Mouse (Mus musculus) ES-E14 (cell line): ENCODE data around the gene Hist2h3b. TPM values are rescaled to one million over a fixed set of nuclear protein-coding genes. Genes with fewer than 3 reads are reported as not detected.

Experiments
- DNase-seq: peaks from one replicate; pipeline ENCODE4 v3.0.0-alpha.2; 2013; ENCODE audit warnings: low read depth, low spot score
- H3K27ac ChIP-seq: 2 replicates; pipeline ENCODE4 v1.5.1; 2012; ENCODE audit warnings: low read depth, mild to moderate bottlenecking, low read length, moderate library complexity, mixed read lengths; ENCODE audit not compliant: poor library complexity, insufficient read depth, severe bottlenecking
- H3K36me3 ChIP-seq: 2 replicates; pipeline ENCODE4 v1.6.1; 2012; ENCODE audit warnings: mild to moderate bottlenecking, low read length, moderate library complexity, mixed read lengths; ENCODE audit not compliant: control insufficient read depth, poor library complexity, insufficient read depth, severe bottlenecking
- H3K4me1 ChIP-seq, 2 experiments: fragments of 150-350 bp in 1 of 2; sonication (generic) in 1 of 2; 2 replicates each; pipeline ENCODE4 v1.6.1; 2012; ENCODE audit warnings: low read length in 2 of 2, mild to moderate bottlenecking in 1 of 2, mixed read lengths in 1 of 2; ENCODE audit not compliant: control insufficient read depth in 2 of 2, insufficient read depth in 2 of 2, poor library complexity in 1 of 2
- H3K4me3 ChIP-seq, 2 experiments: fragments of 150-350 bp in 1 of 2; sonication (generic) in 1 of 2; 2 replicates each; pipeline ENCODE4 v1.5.1; 2012; ENCODE audit warnings: low read length in 2 of 2, low read depth in 1 of 2, mild to moderate bottlenecking in 1 of 2, mixed read lengths in 1 of 2; ENCODE audit not compliant: insufficient read depth in 1 of 2, poor library complexity in 1 of 2, severe bottlenecking in 1 of 2
- H3K9ac ChIP-seq: 2 replicates; pipeline ENCODE4 v1.6.1; 2012; ENCODE audit warnings: low read depth, mild to moderate bottlenecking, low read length, mixed read lengths; ENCODE audit not compliant: poor library complexity, insufficient read depth, severe bottlenecking
- H3K9me3 ChIP-seq: fragments of 150-350 bp; sonication (generic); 2 replicates; pipeline ENCODE4 v1.6.1; 2012; ENCODE audit warnings: low read depth, mild to moderate bottlenecking, low read length; ENCODE audit not compliant: control insufficient read depth, insufficient read depth
- CHD2 ChIP-seq: IDR thresholded peaks from 2 replicates; pipeline ENCODE4 v1.6.1; 2014; ENCODE audit warnings: mild to moderate bottlenecking, low read depth, low read length, inconsistent platforms
- HCFC1 ChIP-seq: IDR thresholded peaks from 2 replicates; pipeline ENCODE4 v1.6.1; 2012; ENCODE audit warnings: low read length, inconsistent platforms, borderline replicate concordance; ENCODE audit not compliant: insufficient read depth
- MAFK ChIP-seq: IDR thresholded peaks from 2 replicates; pipeline ENCODE4 v1.6.1; 2014; ENCODE audit warnings: mild to moderate bottlenecking, low read depth, low read length, inconsistent platforms; ENCODE audit not compliant: insufficient read depth
- ZC3H11A ChIP-seq: IDR thresholded peaks from 2 replicates; pipeline ENCODE4 v1.6.1; 2012; ENCODE audit warnings: low read depth, mild to moderate bottlenecking, inconsistent platforms, low read length, borderline replicate concordance
- ZNF384 ChIP-seq: IDR thresholded peaks from 2 replicates; pipeline ENCODE4 v1.6.1; 2012; ENCODE audit warnings: low read depth, low read length, inconsistent platforms
- in situ Hi-C, 2 experiments: fragments of 600-800 bp; cut with MboI; formaldehyde crosslinking; loops; one replicate each; pipeline ENCODE4 v1.15.1; 2025; ENCODE audit warnings: low sequenced_read_pairs in 2 of 2, inconsistent platforms in 1 of 2; ENCODE audit not compliant: unreplicated experiment in 2 of 2
- total RNA-seq: library from RNA; depleted of rRNA; stranded (reverse); fragments of 300-350 nt; gene quantifications from 2 replicates; pipeline ENCODE4 v1.2.3, GENCODE M21; 2012

Gene Hist2h3b
- total RNA-seq, 1 experiment, result 806 TPM

GRCm38 (mm10) chr3:96251787-96252186 is 16.7 kb upstream of the Hist2h3b start:
- no peak for DNase-seq
- Histone ChIP-seq H3K27ac (no peak overlapping the region), H3K9ac (no peak overlapping the region), H3K4me1 (peaks cover 2 to 3% of the 10 kb centered on the region in 2 experiments; a peak in 1 of 4 replicates), H3K4me3 (no peak overlapping the region), H3K36me3 (no peaks in the 10 kb centered on the region), H3K9me3 (no peaks in the 10 kb centered on the region)
- TF ChIP-seq ZNF384 (no peak), CHD2 (no peak), ZC3H11A (no peak), HCFC1 (no peak), MAFK (no peak)
- in situ Hi-C loops, result no loop called here

DNA sequence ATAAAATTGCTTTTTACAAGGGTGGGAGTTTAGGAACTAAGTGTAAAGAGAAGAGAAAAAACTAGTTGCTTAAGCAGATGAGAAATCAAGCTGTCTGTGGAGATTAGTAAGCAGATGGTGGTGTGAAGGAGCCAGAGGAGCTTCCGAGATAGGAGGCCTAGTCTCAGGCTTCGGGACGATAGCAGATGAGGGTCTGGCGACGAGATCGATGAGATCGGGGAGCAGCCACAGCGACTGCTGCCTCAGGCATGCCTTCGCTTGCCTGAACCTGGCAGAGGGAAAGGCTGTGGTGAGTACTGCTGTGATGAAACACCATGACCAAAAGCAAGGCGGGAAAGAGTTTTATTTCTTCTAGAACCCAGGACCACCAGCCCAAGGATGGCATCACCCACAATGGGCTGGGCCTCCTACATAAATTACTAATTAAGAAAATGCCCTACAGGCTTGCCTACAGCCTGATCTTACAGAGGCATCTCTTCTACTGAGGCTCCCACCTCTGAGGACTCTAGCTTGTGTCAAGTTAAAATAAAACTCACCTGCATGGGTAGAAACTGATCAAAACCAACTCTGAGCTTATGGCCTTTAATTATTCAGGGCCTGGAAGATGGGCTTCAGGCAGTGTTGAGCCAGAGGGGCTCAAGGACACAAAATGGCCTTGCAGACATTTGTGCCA is 13.6 kb upstream of the Hist2h3b start:
- Histone ChIP-seq H3K9ac (peak overlapping the region; percentile 66), H3K4me3 (peak overlapping the region; percentile 49 to 54), H3K36me3 (no peaks in the 10 kb centered on the region), H3K27ac (no peak overlapping the region), H3K9me3 (no peaks in the 10 kb centered on the region), H3K4me1 (peaks cover 2 to 3% of the 10 kb centered on the region in 2 experiments; a peak in 1 of 4 replicates)
- in situ Hi-C loops, result no loop called here
- TF ChIP-seq MAFK (no peak), ZNF384 (no peak), ZC3H11A (no peak), HCFC1 (peak; percentile 68; the same call in 1 of the 2 replicates), CHD2 (no peak)
- DNase-seq, result no peak

- Histone ChIP-seq H3K36me3 (no peaks in the 10 kb centered on the region), H3K4me3 (no peak overlapping the region), H3K9ac (no peak overlapping the region), H3K27ac (no peak overlapping the region), H3K9me3 (no peaks in the 10 kb centered on the region), H3K4me1 (peaks cover 2 to 3% of the 10 kb centered on the region in 2 experiments; a peak in 1 of 4 replicates)
- TF ChIP-seq CHD2 (no peak), ZNF384 (no peak), HCFC1 (no peak), MAFK (no peak), ZC3H11A (no peak)
- in situ Hi-C loops, result no loop called here
- no peak for DNase-seq
These were observed 12.4 kb upstream of the Hist2h3b start for GRCm38 (mm10) chr3:96255926-96256593.

DNA sequence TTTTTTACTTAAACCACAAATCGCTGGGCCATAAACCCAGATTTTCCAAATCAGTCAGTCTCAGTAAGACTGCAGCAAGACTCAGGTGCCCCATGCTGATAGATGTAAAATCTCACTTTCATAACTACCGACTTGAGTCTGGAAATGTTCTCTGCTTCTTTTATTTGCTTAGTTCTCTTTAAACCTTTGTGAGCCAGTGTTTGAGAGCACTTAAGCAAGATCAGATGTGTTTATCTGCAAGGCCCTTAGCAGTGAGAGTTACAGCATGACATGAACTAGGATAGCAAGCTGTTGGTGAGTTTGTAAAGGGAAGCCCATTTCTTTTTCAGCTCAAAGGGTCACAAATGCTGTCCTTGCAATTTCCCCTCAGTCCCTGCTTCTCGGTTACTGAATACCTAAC is 11.3 kb upstream of the Hist2h3b start:
- in situ Hi-C loops, result no loop called here
- no peaks in the 10 kb centered on the region for H3K9me3 ChIP-seq

More for the DNA sequence above, 11.3 kb upstream of the Hist2h3b start:
- H3K4me1 ChIP-seq, result peaks cover 3 to 4% of the 10 kb centered on the region in 2 experiments; a peak in 1 of 4 replicates
- no peak for DNase-seq
- no peak overlapping the region for H3K27ac ChIP-seq
- no peak overlapping the region for H3K4me3 ChIP-seq
- TF ChIP-seq ZNF384 (no peak), MAFK (no peak), CHD2 (no peak), ZC3H11A (no peak), HCFC1 (no peak)
- no peak overlapping the region for H3K9ac ChIP-seq
- no peaks in the 10 kb centered on the region for H3K36me3 ChIP-seq
